In the genomic region with DNA sequence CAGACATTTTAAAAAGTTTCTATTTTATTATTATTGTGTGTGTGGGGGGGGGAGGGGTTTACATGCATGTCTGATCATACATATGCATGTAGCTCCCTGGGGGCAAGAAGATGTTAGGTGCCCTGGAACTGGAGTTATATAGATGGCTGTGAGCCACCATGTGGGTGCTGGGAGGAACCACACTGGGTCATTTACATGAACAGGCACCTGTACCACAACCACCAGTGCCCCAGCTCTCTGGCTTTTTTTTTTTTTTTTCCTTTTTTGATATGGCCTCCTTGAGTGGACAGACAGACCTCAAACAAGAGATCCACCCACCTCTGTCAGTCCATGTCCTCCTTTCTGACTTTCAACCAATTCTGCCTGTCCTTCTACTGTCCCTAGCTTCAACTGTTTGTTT, we compare ENCODE assay signal across 9 mouse cellular contexts. TPM values are rescaled to one million over a fixed set of nuclear protein-coding genes. Genes with fewer than 3 reads are reported as not detected.
DNase-seq lines count a peak whose midpoint lies in the region; ATAC-seq and TF ChIP-seq lines count a peak whose summit lies in the region.
"Had no signal": no experiment of that assay in that cellular context is flagged by ENCODE, and none has a peak within 500 bp of the region (broad histone marks: within the 10 kb centered on the region; RNA-seq: fewer than 3 reads in every experiment).

No protein-coding gene starts in this region.

- peaks cover 13% of the 10 kb centered on the region for H3K79me2 ChIP-seq in macrophage (ENCODE audit: inconsistent target)

- H3K27me3 ChIP-seq in kidney, adult 2 months (replicated peaks; ENCODE audit: control insufficient read depth, insufficient read depth, low read length) = no peaks in the 10 kb centered on the region
- H3K27me3 ChIP-seq in G1E (ENCODE audit: insufficient read depth, low read length) = no peaks in the 10 kb centered on the region
- no peaks in the 10 kb centered on the region for H3K27me3 ChIP-seq in hindbrain, embryonic 12.5 days

- no peak overlapping the region for H3K9ac ChIP-seq in hindbrain, embryonic 12.5 days

- H3K27ac ChIP-seq in kidney, adult 2 months (ENCODE audit: insufficient read depth, low read depth, low read length) = no peak overlapping the region; the same call in 1 of the 2 replicates
- H3K27ac ChIP-seq in hindbrain, embryonic 12.5 days = no peak overlapping the region
- H3K27ac ChIP-seq in macrophage = peak overlapping the region; percentile 67

- peaks cover 2% of the 10 kb centered on the region; the same call in 1 of the 2 replicates for H3K36me3 ChIP-seq in kidney, adult 2 months (ENCODE audit: control insufficient read depth, insufficient read depth, low read length)
- peaks cover 49% of the 10 kb centered on the region for H3K36me3 ChIP-seq in G1E (replicated peaks)
- peaks cover 15% of the 10 kb centered on the region for H3K36me3 ChIP-seq in hindbrain, embryonic 12.5 days
- H3K36me3 ChIP-seq in macrophage (ENCODE audit: inconsistent target) = peaks cover 13% of the 10 kb centered on the region

- no peak for TF ChIP-seq CTCF in kidney, adult 2 months (conservative IDR thresholded peaks at IDR 0.05; ENCODE audit: insufficient read depth, insufficient read length, low read depth, low read length)
- TF ChIP-seq CTCF in G1E (IDR thresholded peaks at IDR 0.05; ENCODE audit: low read depth, low read length) = no peak

- peak overlapping the region; percentile 86; the same call in 1 of the 2 replicates for H3K4me2 ChIP-seq in hindbrain, embryonic 12.5 days (replicated peaks)

- H3K4me1 ChIP-seq in kidney, adult 2 months (ENCODE audit: control insufficient read depth, insufficient read depth, low read length) = peaks cover 15% of the 10 kb centered on the region
- H3K4me1 ChIP-seq in G1E (ENCODE audit: insufficient read depth, low read depth, low read length) = peaks cover 42% of the 10 kb centered on the region
- peaks cover 8% of the 10 kb centered on the region for H3K4me1 ChIP-seq in hindbrain, embryonic 12.5 days

- no peak for ATAC-seq in G1E (ENCODE audit: extremely low read depth, insufficient number of reproducible peaks, low FRiP score, poor library complexity, severe bottlenecking)
- no peak for ATAC-seq in hindbrain, embryonic 12.5 days (ENCODE audit: low FRiP score)
- no peak for ATAC-seq in megakaryocyte progenitor cell, adult 5-6 weeks (replicated peaks; ENCODE audit: poor library complexity)

- no peak for DNase-seq in kidney, adult 2 months
- DNase-seq in kidney, adult 9 months = no peak
- no peak for DNase-seq in G1E (ENCODE audit: low spot score)
- DNase-seq in right cerebral cortex, postnatal 36 days (ENCODE audit: low spot score in 2 of 2) = no peak
- no peak for DNase-seq in thymus, postnatal 0 days (ENCODE audit: low spot score)

- peak overlapping the region; percentile 36; the same call in 1 of the 2 replicates for H3K4me3 ChIP-seq in kidney, adult 2 months (ENCODE audit: insufficient read depth, low read depth, low read length)
- H3K4me3 ChIP-seq in G1E (ENCODE audit: low read depth, low read length) (peak overlapping the region; percentile 86), macrophage (ENCODE audit: inconsistent target) (peak overlapping the region; percentile 71; the same call in 1 of the 2 replicates)
- no peak overlapping the region for H3K4me3 ChIP-seq in hindbrain, embryonic 12.5 days

- no peak for TF ChIP-seq POLR2A in kidney, adult 2 months (IDR thresholded peaks at IDR 0.05; ENCODE audit: low read depth, low read length)

- H3K9me3 ChIP-seq in G1E (replicated peaks) = no peaks in the 10 kb centered on the region
- H3K9me3 ChIP-seq in hindbrain, embryonic 12.5 days (replicated peaks) = no peaks in the 10 kb centered on the region

RNA-seq across cellular contexts. Expression of a gene that starts 1.4 kb away (rescaled TPM):
- 1,048 and 1,200 TPM in 2 replicates for polyA plus RNA-seq in kidney, adult 2 months (2012; rRNA removed)
- 63.3 and 67.6 TPM in 2 replicates for total RNA-seq in G1E (2014; fragmentation: Nextera tagmentation)
- total RNA-seq in G1E (2017) = 25.6 and 30.4 TPM in 2 replicates
- 167 and 193 TPM in 2 replicates for polyA plus RNA-seq in G1E (2012)
- polyA plus RNA-seq in hindbrain, embryonic 12.5 days (2016; fragmentation: Nextera tagmentation; extraction: Ambion mirVana) = 480 and 552 TPM in 2 replicates
- 10 to 100 TPM in 14 of 26 experiments, 1 to 10 TPM in 12; 1.7 to 48.3 (median 10.1) TPM for total RNA-seq in macrophage (2018; cell fraction: chromatin; rRNA removed)
- total RNA-seq in macrophage (2018; cell fraction: cytosol; rRNA removed) = 100 to 1,000 TPM; 192 to 345 (median 261) TPM
- 10 to 100 TPM; 13.2 to 80.0 (median 43.3) TPM for total RNA-seq in macrophage (2018; cell fraction: nucleus; rRNA removed)
- polyA plus RNA-seq in macrophage (2018) = 63.1 to 230 TPM (median 195 TPM) in 3 replicates
- polyA plus RNA-seq in thymus, postnatal 0 days (2015; fragmentation: Nextera tagmentation; extraction: Ambion mirVana) = 929 and 986 TPM in 2 replicates
- 194 and 224 TPM in 2 replicates for total RNA-seq in megakaryocyte progenitor cell, adult 5-6 weeks (2015)
- total RNA-seq in megakaryocyte progenitor cell, adult 5-6 weeks (2017) = 30.5 and 42.9 TPM in 2 replicates

RNA-seq across cellular contexts. Expression of a gene that starts 1.6 kb away (rescaled TPM):
- 0.29 and 0.42 TPM in 2 replicates for polyA plus RNA-seq in kidney, adult 2 months (2012; rRNA removed)
- 1.8 TPM in 1 of 2 replicates, not detected in the other for total RNA-seq in G1E (2014; fragmentation: Nextera tagmentation)
- 0.38 and 1.2 TPM in 2 replicates for total RNA-seq in G1E (2017)
- polyA plus RNA-seq in G1E (2012) = 0.10 TPM in 1 of 2 replicates, not detected in the other
- polyA plus RNA-seq in hindbrain, embryonic 12.5 days (2016; fragmentation: Nextera tagmentation; extraction: Ambion mirVana) = 2.6 and 3.9 TPM in 2 replicates
- 1 to 10 TPM in 16 of 26 experiments, under 1 TPM in 4, not detected in 6; 0.38 to 4.0 (median 1.7) TPM for total RNA-seq in macrophage (2018; cell fraction: chromatin; rRNA removed)
- 1 to 10 TPM in 16 of 26 experiments, under 1 TPM in 10; 0.14 to 2.0 (median 1.2) TPM for total RNA-seq in macrophage (2018; cell fraction: cytosol; rRNA removed)
- 1 to 10 TPM in 17 of 26 experiments, under 1 TPM in 7, not detected in 2; 0.35 to 5.9 (median 2.2) TPM for total RNA-seq in macrophage (2018; cell fraction: nucleus; rRNA removed)
- 1.1 to 2.2 TPM (median 1.7 TPM) in 3 replicates for polyA plus RNA-seq in macrophage (2018)
- 0.36 and 1.1 TPM in 2 replicates for polyA plus RNA-seq in thymus, postnatal 0 days (2015; fragmentation: Nextera tagmentation; extraction: Ambion mirVana)
- 0.25 and 0.34 TPM in 2 replicates for total RNA-seq in megakaryocyte progenitor cell, adult 5-6 weeks (2015)
- 2.7 TPM in 1 of 2 replicates, not detected in the other for total RNA-seq in megakaryocyte progenitor cell, adult 5-6 weeks (2017)

RNA-seq across cellular contexts. Expression of a gene that starts 6.2 kb away (rescaled TPM):
- not detected in 2 replicates for polyA plus RNA-seq in kidney, adult 2 months (2012; rRNA removed)
- total RNA-seq in G1E (2014; fragmentation: Nextera tagmentation) (not detected in 2 replicates), G1E (2017) (not detected in 2 replicates)
- polyA plus RNA-seq in G1E (2012) (not detected in 2 replicates), macrophage (2018) (not detected in 3 replicates)
- polyA plus RNA-seq in hindbrain, embryonic 12.5 days (2016; fragmentation: Nextera tagmentation; extraction: Ambion mirVana) = not detected in 2 replicates
- total RNA-seq in macrophage (2018; cell fraction: chromatin; rRNA removed) = not detected
- not detected for total RNA-seq in macrophage (2018; cell fraction: cytosol; rRNA removed)
- not detected for total RNA-seq in macrophage (2018; cell fraction: nucleus; rRNA removed)
- 0.29 TPM in 1 of 2 replicates, not detected in the other for polyA plus RNA-seq in thymus, postnatal 0 days (2015; fragmentation: Nextera tagmentation; extraction: Ambion mirVana)
- not detected in 2 replicates for total RNA-seq in megakaryocyte progenitor cell, adult 5-6 weeks (2015)
- total RNA-seq in megakaryocyte progenitor cell, adult 5-6 weeks (2017) = not detected in 2 replicates
- total RNA-seq: layer of hippocampus, postnatal 10 days had no signal

RNA-seq across cellular contexts. Expression of a gene that starts 27.7 kb away (rescaled TPM):
- 0.05 and 0.10 TPM in 2 replicates for polyA plus RNA-seq in kidney, adult 2 months (2012; rRNA removed)
- total RNA-seq in G1E (2014; fragmentation: Nextera tagmentation) (not detected in 2 replicates), G1E (2017) (not detected in 2 replicates)
- polyA plus RNA-seq in G1E (2012) (not detected in 2 replicates), macrophage (2018) (not detected in 3 replicates)
- polyA plus RNA-seq in hindbrain, embryonic 12.5 days (2016; fragmentation: Nextera tagmentation; extraction: Ambion mirVana) = 0.09 and 0.12 TPM in 2 replicates
- not detected for total RNA-seq in macrophage (2018; cell fraction: chromatin; rRNA removed)
- not detected for total RNA-seq in macrophage (2018; cell fraction: cytosol; rRNA removed)
- total RNA-seq in macrophage (2018; cell fraction: nucleus; rRNA removed) = not detected
- polyA plus RNA-seq in thymus, postnatal 0 days (2015; fragmentation: Nextera tagmentation; extraction: Ambion mirVana) = not detected in 2 replicates
- total RNA-seq in megakaryocyte progenitor cell, adult 5-6 weeks (2015) = not detected in 2 replicates
- not detected in 2 replicates for total RNA-seq in megakaryocyte progenitor cell, adult 5-6 weeks (2017)

RNA-seq across cellular contexts. Expression of a gene that starts 27.8 kb away (rescaled TPM):
- 0.88 and 1.2 TPM in 2 replicates for polyA plus RNA-seq in kidney, adult 2 months (2012; rRNA removed)
- not detected in 2 replicates for total RNA-seq in G1E (2014; fragmentation: Nextera tagmentation)
- total RNA-seq in G1E (2017) = 0.11 TPM in 1 of 2 replicates, not detected in the other
- not detected in 2 replicates for polyA plus RNA-seq in G1E (2012)
- 5.2 and 6.3 TPM in 2 replicates for polyA plus RNA-seq in hindbrain, embryonic 12.5 days (2016; fragmentation: Nextera tagmentation; extraction: Ambion mirVana)
- not detected for total RNA-seq in macrophage (2018; cell fraction: chromatin; rRNA removed)
- total RNA-seq in macrophage (2018; cell fraction: cytosol; rRNA removed) = under 1 TPM in 1 of 26 experiments, not detected in 25; 0.06 TPM
- not detected for total RNA-seq in macrophage (2018; cell fraction: nucleus; rRNA removed)
- polyA plus RNA-seq in macrophage (2018) = not detected in 3 replicates
- 0.27 and 0.42 TPM in 2 replicates for polyA plus RNA-seq in thymus, postnatal 0 days (2015; fragmentation: Nextera tagmentation; extraction: Ambion mirVana)
- 0.02 TPM in 1 of 2 replicates, not detected in the other for total RNA-seq in megakaryocyte progenitor cell, adult 5-6 weeks (2015)
- total RNA-seq in megakaryocyte progenitor cell, adult 5-6 weeks (2017) = not detected in 2 replicates
